Mouse (Mus musculus) lung, postnatal 0 days (tissue): ENCODE results near the gene Atxn7l2.

Experiments used
- CTCF ChIP-seq: IDR thresholded peaks from 2 replicates; pipeline ENCODE4 v1.5.1; 2016; ENCODE audit warnings: antibody characterized with exemption, mild to moderate bottlenecking
- EP300 ChIP-seq: IDR thresholded peaks from 2 replicates; pipeline ENCODE4 v1.6.1; 2016; ENCODE audit warnings: antibody characterized with exemption, mild to moderate bottlenecking, control low read depth

GRCm38 (mm10) chr3:108195287-108195686, 15.4 kb downstream of the Atxn7l2 start:
- TF ChIP-seq CTCF (no peak), EP300 (no peak)
